Mouse (Mus musculus) hindbrain, embryonic 13.5 days (tissue): ENCODE results near the gene Vps26a. TPM values are rescaled to one million over a fixed set of nuclear protein-coding genes. Genes with fewer than 3 reads are reported as not detected.
"Not testable (repeated sequence)": the region's sequence is repeated elsewhere in the genome, so short reads cannot be mapped to it uniquely, and the experiment has no call there.

Experiments
- ATAC-seq: fragments of 200-750 bp; cut with Nextera tagmentation; 2 replicates; pipeline ENCODE4 v1.8.0; 2017; ENCODE audit warnings: moderate TSS enrichment; ENCODE audit not compliant: low FRiP score
- H3K27ac ChIP-seq: fragments of 300-500 bp; sonication (generic); 2 replicates; pipeline ENCODE4 v1.5.1; 2015; ENCODE audit warnings: inconsistent platforms, mild to moderate bottlenecking, moderate library complexity
- H3K27me3 ChIP-seq: fragments of 300-500 bp; sonication (generic); 2 replicates; pipeline ENCODE4 v1.6.1; 2015; ENCODE audit warnings: mild to moderate bottlenecking, inconsistent platforms
- H3K36me3 ChIP-seq: fragments of 300-500 bp; sonication (generic); 2 replicates; pipeline ENCODE4 v1.6.1; 2015; ENCODE audit warnings: mild to moderate bottlenecking, inconsistent platforms
- H3K4me1 ChIP-seq: fragments of 300-500 bp; sonication (generic); replicated peaks from 2 replicates; pipeline ENCODE4 v1.6.1; 2015; ENCODE audit warnings: inconsistent platforms
- H3K4me2 ChIP-seq: fragments of 300-500 bp; sonication (generic); 2 replicates; pipeline ENCODE4 v1.6.1; 2015; ENCODE audit warnings: inconsistent platforms, mild to moderate bottlenecking, moderate library complexity
- H3K4me3 ChIP-seq: fragments of 300-500 bp; sonication (generic); 2 replicates; pipeline ENCODE4 v1.5.1; 2015; ENCODE audit warnings: mild to moderate bottlenecking, inconsistent platforms
- H3K9ac ChIP-seq: fragments of 300-500 bp; sonication (generic); 2 replicates; pipeline ENCODE4 v1.6.1; 2015; ENCODE audit warnings: mild to moderate bottlenecking, inconsistent platforms
- H3K9me3 ChIP-seq: fragments of 300-500 bp; sonication (generic); 2 replicates; pipeline ENCODE4 v1.6.1; 2016; ENCODE audit warnings: inconsistent platforms
- WGBS: fragments of 180-500 bp; shearing (Covaris S2); methylation state at CpG from one replicate; pipeline ENCODE4 v1.1.7; 2015; 5-methylcytosine and 5-hydroxymethylcytosine counted together
- polyA plus RNA-seq: library from polyadenylated mRNA; unstranded; fragments of >200 nt; fragmentation: Nextera tagmentation; extraction: Ambion mirVana; gene quantifications from 2 replicates; pipeline ENCODE4 v1.2.1, GENCODE M21; 2015

Gene Vps26a
- polyA plus RNA-seq, 1 experiment from 2014 or later, result 65.4 TPM

DNA sequence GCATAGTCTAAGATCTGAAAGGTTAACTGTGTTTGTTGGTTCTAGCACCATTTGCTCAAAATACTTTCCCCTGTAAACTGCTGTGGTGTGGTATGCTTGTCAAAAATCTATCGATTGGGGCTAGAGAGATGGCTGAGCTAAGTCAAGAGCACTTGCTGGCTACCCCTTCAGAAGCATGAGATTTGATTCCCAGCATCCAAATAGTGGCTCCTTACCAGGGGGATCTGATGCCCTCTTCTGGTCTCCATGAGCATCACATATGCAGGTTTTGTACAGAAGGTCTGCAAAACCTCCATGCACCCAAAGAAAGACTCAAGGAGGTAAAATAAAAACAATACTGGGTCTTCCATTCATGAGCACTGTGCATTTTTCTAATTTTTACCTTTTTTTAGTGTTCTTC, 1.7 kb upstream of the Vps26a start:
- 36% methylated on average over 1 of the region's 1 CpGs for WGBS
- Histone ChIP-seq H3K36me3 (no peaks in the 10 kb centered on the region), H3K9ac (no peak overlapping the region), H3K4me1 (peaks cover 22% of the 10 kb centered on the region), H3K9me3 (no peaks in the 10 kb centered on the region), H3K4me2 (no peak overlapping the region), H3K27me3 (0 out of 2 replicates have a peak, but pooled peaks cover 3% of the 10 kb centered on the region), H3K4me3 (no peak overlapping the region), H3K27ac (no peak overlapping the region)
- ATAC-seq, result no peak

DNA sequence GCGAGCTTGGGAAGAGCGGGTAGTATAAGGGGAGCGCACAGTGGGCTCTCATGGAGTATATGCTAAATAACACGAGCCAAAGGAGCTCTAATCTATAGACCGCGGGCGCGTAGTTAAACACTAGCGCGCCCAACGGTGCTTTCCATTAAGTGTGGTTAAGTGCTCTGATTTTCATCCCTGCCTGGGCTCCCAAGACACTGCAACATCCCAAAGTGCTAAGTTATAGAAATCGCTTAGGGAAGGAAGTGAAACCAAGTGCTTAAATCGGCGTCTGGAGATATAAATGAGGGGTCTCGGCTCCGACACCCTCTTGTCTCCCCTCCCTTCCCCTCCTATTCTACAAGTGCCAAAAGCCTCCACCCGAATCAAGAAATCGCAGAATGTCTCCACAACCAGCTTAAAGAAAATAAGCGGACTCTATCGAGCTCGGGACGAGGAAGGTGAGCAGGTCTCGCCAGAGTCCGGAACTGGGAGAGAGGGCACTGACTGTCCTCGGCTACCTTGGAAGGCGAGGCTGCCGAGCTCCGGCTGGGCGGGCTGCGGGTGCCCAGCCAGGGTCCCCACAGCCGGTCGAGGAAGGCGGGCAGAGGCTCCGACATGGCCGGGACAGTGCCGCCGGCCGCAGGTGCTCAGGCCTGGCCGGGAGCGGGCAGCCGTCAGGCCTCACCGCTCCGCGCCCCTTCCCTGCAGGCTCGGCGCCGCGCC, 575 bp downstream of the Vps26a start:
- H3K36me3 ChIP-seq, result no peaks in the 10 kb centered on the region
- WGBS, result under 1% methylated on average over 48 of the region's 48 CpGs

DNA sequence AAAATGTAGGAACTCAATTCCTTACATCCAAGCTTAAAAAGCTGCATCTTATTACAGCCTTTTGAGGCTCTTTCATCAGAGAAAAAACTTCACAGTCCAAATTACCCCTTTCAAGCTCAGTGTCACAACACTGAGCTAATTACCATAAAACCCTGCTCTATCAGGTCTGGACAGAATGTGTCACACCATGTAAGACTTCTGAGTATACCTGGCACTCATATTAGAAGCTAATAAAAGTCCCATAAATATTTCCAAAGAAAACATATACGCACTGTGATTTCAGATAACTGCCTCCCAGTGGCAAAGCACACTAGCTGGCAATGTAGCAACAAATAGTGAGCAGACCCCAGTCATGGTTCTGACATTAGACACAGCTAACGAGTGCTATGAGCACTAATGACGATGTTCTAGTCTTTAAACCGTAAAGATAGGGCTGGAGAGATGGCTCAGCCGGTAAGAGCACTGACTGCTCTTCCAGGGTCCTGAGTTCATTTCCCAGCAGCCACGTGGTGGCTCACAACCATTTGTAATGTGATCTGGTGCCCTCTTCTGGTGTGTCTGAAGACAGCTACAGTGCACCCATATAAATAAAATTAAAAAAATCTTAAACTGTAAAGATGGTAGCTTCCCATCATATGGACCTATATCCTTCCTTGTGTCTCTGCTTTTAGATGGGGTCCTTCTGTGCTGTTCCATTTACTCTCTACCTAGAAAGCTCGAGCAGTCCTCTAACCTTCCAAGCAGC, 5.3 kb downstream of the Vps26a start:
- 66% methylated on average over 7 of the region's 7 CpGs for WGBS
- Histone ChIP-seq H3K4me2 (no peak overlapping the region), H3K4me1 (peaks cover 29% of the 10 kb centered on the region), H3K9me3 (no peaks in the 10 kb centered on the region), H3K36me3 (peaks cover 12% of the 10 kb centered on the region), H3K27ac (no peak overlapping the region), H3K4me3 (no peak overlapping the region), H3K27me3 (no peaks in the 10 kb centered on the region), H3K9ac (no peak overlapping the region)
- ATAC-seq, result no peak

More for the DNA sequence above, 575 bp downstream of the Vps26a start:
- Histone ChIP-seq H3K4me3 (peak overlapping the region; percentile 78), H3K4me2 (peak overlapping the region; percentile 80), H3K4me1 (peaks cover 34% of the 10 kb centered on the region), H3K9me3 (no peaks in the 10 kb centered on the region), H3K27me3 (0 out of 2 replicates have a peak, but pooled peaks cover 3% of the 10 kb centered on the region), H3K9ac (peak overlapping the region; percentile 85), H3K27ac (peak overlapping the region; percentile 89)
- peak; percentile 88 for ATAC-seq

DNA sequence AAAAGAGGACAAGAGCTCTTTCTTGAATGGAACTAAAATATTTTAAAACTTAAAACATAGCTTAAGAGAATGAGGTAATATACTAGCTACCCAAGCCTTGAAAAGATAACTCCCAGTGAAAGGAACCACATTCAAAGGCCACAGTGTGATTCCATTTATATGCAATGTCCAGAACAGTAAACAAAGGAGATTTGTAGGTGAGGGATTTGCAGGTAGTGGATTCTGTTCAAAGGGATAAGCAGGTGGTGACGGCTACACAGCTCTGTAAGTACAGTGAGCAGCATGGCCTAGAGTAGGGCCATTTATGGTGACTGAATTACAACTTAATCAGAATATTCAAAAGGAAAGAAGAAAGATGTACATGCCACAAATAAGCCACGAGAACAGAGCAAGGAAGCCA, 9.6 kb downstream of the Vps26a start:
- ATAC-seq, result no peak
- Histone ChIP-seq H3K27me3 (no peaks in the 10 kb centered on the region), H3K4me2 (no peak overlapping the region), H3K9me3 (no peaks in the 10 kb centered on the region), H3K36me3 (peaks cover 16% of the 10 kb centered on the region), H3K9ac (no peak overlapping the region), H3K27ac (no peak overlapping the region), H3K4me1 (peaks cover 7% of the 10 kb centered on the region; the same call in 1 of the 2 replicates), H3K4me3 (no peak overlapping the region)
- 78% methylated on average over 2 of the region's 2 CpGs for WGBS

DNA sequence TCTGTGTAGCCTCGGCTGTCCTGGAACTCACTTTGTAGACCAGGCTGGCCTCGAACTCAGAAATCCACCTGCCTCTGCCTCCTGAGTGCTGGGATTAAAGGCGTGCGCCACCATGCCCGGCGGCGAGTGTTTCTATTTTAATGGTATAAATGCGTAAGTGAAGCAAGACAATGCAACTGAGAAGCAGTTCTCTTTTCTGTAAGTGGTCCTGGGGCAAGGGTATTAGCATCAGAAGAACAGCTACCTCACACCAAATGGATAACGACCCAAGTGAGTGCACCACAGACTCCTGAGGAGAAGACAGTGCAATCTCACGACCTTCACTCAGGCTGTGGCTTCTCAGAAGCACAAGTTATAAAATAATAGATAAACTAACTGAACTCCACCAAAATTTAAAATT, 11.7 kb downstream of the Vps26a start:
- Histone ChIP-seq H3K4me2 (no peak overlapping the region), H3K9me3 (no peaks in the 10 kb centered on the region), H3K4me3 (no peak overlapping the region), H3K36me3 (peaks cover 16% of the 10 kb centered on the region), H3K27me3 (no peaks in the 10 kb centered on the region), H3K9ac (no peak overlapping the region), H3K4me1 (no peaks in the 10 kb centered on the region), H3K27ac (no peak overlapping the region)
- no peak for ATAC-seq
- WGBS, result 93% methylated on average over 10 of the region's 10 CpGs

DNA sequence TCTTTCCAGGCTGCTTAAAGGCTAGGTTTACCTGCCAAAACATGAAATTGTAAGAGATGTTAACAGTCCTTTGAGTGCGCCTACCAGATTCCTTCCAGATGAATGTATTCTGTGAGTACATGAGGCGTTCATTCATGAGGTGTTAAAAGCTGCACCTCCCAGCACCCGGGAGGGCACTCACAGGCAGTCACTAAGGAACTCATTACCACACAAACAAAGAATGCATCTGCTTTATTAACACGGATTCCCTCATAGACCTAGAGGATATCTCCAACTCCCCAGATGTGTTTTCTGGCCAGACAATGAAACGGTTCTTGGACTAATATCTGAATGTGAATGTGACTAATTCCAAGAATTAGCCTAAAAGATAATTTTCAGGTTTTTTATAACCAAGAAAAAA, 15.5 kb downstream of the Vps26a start:
- H3K27ac ChIP-seq, result 0 out of 2 replicates have a peak overlapping the region, but pooled peaks have one; percentile 13
- H3K4me2 ChIP-seq, result no peak overlapping the region
- 64% methylated on average over 5 of the region's 5 CpGs for WGBS
- no peak overlapping the region for H3K9ac ChIP-seq
- no peaks in the 10 kb centered on the region for H3K4me1 ChIP-seq
- H3K4me3 ChIP-seq, result no peak overlapping the region
- no peak for ATAC-seq
- H3K9me3 ChIP-seq, result no peaks in the 10 kb centered on the region
- no peaks in the 10 kb centered on the region for H3K27me3 ChIP-seq
- peaks cover 10% of the 10 kb centered on the region for H3K36me3 ChIP-seq

DNA sequence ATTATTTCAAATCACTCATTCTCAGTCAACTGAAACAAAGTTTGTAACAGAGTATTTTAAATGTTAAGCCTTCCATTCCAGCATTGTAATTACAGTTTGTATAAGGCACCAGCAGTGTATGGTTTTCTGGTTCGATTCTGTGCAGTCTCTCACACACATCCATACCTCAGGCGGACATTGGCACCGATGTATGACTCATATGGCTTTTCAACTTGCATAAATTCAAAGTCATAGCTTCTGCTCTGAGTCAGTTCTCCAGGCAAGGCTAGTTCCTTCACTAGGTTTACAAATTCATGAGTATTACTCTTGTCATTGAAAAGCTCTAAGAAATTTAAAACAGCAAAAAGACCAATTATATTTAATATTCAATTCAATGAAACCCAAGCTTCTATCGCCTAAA, 16.9 kb downstream of the Vps26a start:
- Histone ChIP-seq H3K4me1 (no peaks in the 10 kb centered on the region), H3K27ac (no peak overlapping the region), H3K9me3 (no peaks in the 10 kb centered on the region), H3K4me3 (no peak overlapping the region), H3K4me2 (no peak overlapping the region), H3K36me3 (peaks cover 12% of the 10 kb centered on the region), H3K9ac (no peak overlapping the region), H3K27me3 (no peaks in the 10 kb centered on the region)
- WGBS, result 93% methylated on average over 4 of the region's 4 CpGs
- ATAC-seq, result no peak

DNA sequence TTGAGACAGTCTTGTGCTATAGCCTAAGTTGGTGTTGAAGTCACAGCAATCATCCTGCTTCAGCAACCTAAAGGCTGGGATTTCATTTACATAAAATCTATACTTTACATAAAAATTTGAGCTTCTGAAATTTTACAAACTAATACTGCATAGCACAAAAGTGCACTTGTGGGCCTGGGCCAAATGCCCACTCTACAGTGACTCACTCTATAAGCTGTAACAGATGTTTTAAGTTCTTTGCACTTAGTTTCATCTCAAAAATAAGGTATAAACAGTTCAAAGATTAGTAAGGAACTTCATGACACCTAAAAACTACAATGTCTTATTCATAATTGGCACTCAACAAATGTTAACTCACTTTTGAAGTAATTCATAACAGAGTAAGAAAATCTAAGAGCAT, 25.3 kb downstream of the Vps26a start:
- no peaks in the 10 kb centered on the region for H3K4me1 ChIP-seq
- H3K4me2 ChIP-seq, result no peak overlapping the region
- ATAC-seq, result no peak
- no peaks in the 10 kb centered on the region for H3K27me3 ChIP-seq
- no peak overlapping the region for H3K27ac ChIP-seq
- H3K9ac ChIP-seq, result no peak overlapping the region
- H3K36me3 ChIP-seq, result peaks cover 67% of the 10 kb centered on the region
- H3K9me3 ChIP-seq, result no peaks in the 10 kb centered on the region
- H3K4me3 ChIP-seq, result no peak overlapping the region

DNA sequence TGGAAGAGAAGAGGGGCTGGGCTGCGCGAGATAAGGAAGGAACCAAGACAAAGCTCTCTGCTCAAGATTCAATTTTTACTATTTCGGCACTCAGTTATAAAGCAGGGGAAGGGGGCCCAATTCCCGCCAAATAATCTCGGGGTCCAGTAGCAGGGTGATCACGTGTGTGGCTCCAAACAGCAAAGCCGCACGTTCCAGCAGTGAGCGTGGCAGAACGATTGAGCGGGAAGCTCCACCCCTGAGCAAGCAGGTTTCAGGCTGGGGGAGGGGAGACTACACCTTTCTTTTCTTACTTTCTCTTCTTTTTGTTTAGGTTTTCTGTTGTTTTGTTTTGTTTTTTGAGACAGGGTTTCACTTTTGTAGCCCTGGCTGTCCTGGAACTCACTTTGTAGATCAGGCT, 34.6 kb downstream of the Vps26a start:
- H3K4me2 ChIP-seq, H3K9me3 ChIP-seq, H3K4me3 ChIP-seq, H3K9ac ChIP-seq, ATAC-seq, H3K27me3 ChIP-seq, H3K27ac ChIP-seq: not testable (repeated sequence)
- H3K36me3 ChIP-seq, result peaks cover 26% of the 10 kb centered on the region
- WGBS, result 76% methylated on average over 11 of the region's 11 CpGs
- H3K4me1 ChIP-seq, result peaks cover 20% of the 10 kb centered on the region

DNA sequence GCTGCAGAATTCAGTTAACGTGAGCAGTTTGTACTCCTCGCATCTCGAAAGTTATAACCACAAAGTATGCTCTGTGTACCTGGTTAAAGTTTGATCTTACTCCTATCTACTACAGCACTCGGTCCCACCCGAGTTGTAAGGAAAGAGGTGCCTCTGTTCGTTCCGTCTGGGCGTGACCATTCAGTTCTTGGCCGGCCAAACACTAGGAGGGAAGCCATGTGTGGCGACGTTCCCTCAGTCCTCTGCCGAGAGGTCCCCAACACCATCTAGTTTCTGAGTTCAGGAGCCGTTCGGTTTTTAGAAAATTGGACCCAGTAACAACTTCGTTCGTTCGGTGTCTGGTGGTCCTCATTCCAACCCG, 36.3 kb downstream of the Vps26a start:
- no peak for ATAC-seq
- Histone ChIP-seq H3K27me3 (no peaks in the 10 kb centered on the region), H3K36me3 (peaks cover 28% of the 10 kb centered on the region), H3K9ac (peak overlapping the region; percentile 98), H3K4me2 (peak overlapping the region; percentile 84), H3K4me1 (peaks cover 20% of the 10 kb centered on the region), H3K4me3 (peak overlapping the region; percentile 96), H3K27ac (peak overlapping the region; percentile 94), H3K9me3 (no peaks in the 10 kb centered on the region)
- 37% methylated on average over 18 of the region's 18 CpGs for WGBS

DNA sequence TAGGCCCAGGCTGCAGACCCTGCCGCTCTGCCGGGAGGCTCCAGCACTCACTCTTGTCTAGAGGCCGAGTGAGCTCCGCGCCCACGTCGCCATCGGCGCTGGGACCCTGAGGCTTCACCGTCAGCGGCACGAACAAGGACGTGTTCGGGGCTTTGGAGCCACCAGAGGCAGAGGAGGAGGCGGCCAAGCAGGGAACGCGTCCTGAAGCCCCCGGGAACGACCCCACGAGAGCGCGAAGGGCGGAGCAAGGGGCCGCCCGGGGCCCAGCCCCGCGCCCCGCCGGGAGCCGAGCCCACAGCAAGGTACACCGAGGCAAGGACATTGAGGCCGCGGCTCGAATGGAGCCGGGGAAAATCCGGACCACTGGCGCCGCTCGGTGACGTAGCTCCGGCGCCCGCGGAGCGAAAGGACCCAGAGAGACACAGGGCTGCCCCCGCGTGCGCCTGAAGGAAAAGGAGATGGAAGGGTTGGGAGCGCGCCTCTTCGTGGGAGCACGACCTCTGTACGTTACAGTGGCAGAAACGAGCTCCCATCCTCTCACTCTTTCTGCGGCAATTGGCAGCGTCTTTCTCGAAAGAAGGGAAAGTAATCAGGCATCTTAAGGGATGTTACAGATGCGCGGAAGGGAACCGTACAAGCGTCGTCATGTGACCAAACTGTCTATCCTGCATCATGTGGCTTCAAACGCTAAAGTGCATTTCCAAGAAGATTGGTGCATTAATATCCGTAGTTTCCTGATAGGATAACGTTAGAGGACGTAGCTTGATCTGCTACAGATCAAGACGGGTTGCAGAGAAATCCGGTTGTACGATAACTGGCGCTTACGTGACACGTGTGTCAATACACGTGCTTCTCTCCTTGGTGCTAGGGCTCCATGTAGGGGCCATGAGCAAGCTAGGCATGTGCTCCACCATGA, 37.0 kb downstream of the Vps26a start, which contains the start of the genes 4930507D05Rik and Supv3l1:
Gene 4930507D05Rik (plus strand): TSS at position 126 of the 916 bp plus-strand sequence.
Gene Supv3l1 (minus strand): TSS at position 375 of the 916 bp plus-strand sequence.
- Histone ChIP-seq H3K27me3 (no peaks in the 10 kb centered on the region), H3K4me3 (peak within 1 kb of the TSS; percentile 96), H3K27ac (peak within 1 kb of the TSS; percentile 94), H3K9me3 (no peaks in the 10 kb centered on the region), H3K36me3 (peaks cover 31% of the 10 kb centered on the region), H3K4me1 (peaks cover 20% of the 10 kb centered on the region), H3K4me2 (peak within 1 kb of the TSS; percentile 84), H3K9ac (peak within 1 kb of the TSS; percentile 98)
- under 1% methylated on average over 73 of the region's 73 CpGs for WGBS
- ATAC-seq, result peak; percentile 92

DNA sequence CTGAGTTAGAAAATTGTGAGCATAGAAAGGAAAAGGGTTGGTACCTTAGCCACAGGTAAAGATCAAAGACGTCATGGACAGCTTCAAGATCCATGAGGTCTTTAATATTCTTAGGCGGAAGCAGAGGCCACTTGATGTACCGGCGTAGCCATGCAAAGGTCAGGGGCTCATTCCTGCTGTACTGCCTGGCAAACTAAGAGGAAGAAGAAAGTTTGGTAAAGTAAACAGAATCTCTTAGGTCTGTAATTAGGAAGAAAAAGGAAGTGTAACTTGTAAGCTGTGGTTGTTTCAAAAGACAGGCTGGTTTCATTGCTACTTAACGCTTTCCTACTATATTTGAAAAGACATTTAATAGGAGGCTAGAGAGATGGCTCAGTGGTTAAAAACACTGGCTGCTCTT, 56.2 kb downstream of the Vps26a start:
- Histone ChIP-seq H3K36me3 (peaks cover 78% of the 10 kb centered on the region), H3K9ac (no peak overlapping the region), H3K27me3 (no peaks in the 10 kb centered on the region), H3K4me2 (no peak overlapping the region), H3K27ac (no peak overlapping the region), H3K4me1 (peaks cover 3% of the 10 kb centered on the region; the same call in 1 of the 2 replicates), H3K4me3 (no peak overlapping the region), H3K9me3 (no peaks in the 10 kb centered on the region)
- WGBS, result 94% methylated on average over 5 of the region's 5 CpGs
- ATAC-seq, result no peak
